Mouse (Mus musculus): ENCODE measurements around the gene Son. TPM values are rescaled to one million over a fixed set of nuclear protein-coding genes. Genes with fewer than 3 reads are reported as not detected.
A peak's percentile ranks its signal among the peaks of the same experiment; 100 is the strongest.
"Not testable (repeated sequence)": the region's sequence is repeated elsewhere in the genome, so short reads cannot be mapped to it uniquely, and the experiment has no call there.

Gene Son
- polyA plus RNA-seq, 1 experiment from 2014 or later = 111 TPM

DNA sequence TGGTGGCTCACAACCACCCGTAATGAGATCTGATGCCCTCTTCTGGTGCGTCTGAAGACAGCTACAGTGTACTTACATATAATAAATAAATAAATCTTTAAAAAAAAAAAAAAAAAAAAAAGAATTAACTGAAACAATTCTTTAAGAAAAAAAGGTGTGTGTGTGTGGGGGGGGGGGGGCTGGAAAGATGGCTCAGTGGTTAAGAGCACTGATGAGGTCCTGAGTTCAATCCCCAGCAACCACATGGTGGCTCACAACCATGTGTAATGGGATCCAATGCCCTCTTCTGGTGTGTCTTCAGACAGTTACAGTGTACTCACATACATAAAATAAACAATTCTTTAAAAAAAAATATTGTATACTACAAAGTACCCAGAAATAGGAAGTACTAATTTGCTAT lies 1.9 kb upstream of the Son start:
- H3K9me3 ChIP-seq; H3K27me3 ChIP-seq (ENCODE audit: poor library complexity, severe bottlenecking); H3K27ac ChIP-seq; DNase-seq (ENCODE audit: extremely low spot score, low spot score): not testable (repeated sequence)
- H3K4me1 ChIP-seq = peaks cover 29% of the 10 kb centered on the region
- 90% methylated on average over 1 of the region's 2 CpGs for WGBS
- H3K4me3 ChIP-seq = peak overlapping the region; percentile 87
- peaks cover 33% of the 10 kb centered on the region for H3K36me3 ChIP-seq (replicated peaks)

DNA sequence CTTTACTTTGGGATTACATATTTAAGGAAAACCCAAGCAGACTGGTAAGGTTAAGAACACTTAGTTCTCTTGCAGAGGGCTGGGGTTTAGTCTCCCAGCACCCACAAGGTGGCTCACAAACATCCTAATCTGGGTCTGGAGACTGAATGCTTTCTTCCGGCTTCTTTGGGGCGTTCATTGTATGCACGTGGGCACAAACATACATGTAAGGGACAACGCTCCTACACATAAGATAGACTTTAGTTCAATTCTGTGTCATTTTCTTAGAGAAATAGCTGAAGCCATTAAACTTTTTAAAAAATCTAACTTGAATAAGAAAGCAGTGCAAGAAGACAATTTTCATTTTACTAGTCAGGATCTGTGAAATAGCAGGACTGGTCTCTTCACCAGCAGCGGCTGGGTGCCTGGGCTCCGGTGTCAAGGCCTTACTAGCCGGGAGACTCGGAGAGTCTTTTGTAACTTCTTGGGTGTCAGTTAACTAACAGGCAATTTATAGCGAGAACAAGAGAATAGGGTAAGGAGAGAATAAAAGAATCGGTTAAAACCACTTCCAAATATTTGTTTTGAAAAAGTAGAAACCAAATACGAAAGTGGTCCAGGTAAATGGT lies 1.2 kb upstream of the Son start:
- Histone ChIP-seq H3K4me3 (peak overlapping the region; percentile 87), H3K36me3 (replicated peaks) (peaks cover 33% of the 10 kb centered on the region), H3K9me3 (no peaks in the 10 kb centered on the region), H3K27me3 (ENCODE audit: poor library complexity, severe bottlenecking) (no peaks in the 10 kb centered on the region), H3K27ac (peak overlapping the region; percentile 99), H3K4me1 (peaks cover 29% of the 10 kb centered on the region)
- WGBS = 2% methylated on average over 11 of the region's 11 CpGs
- no peak for DNase-seq (ENCODE audit: extremely low spot score, low spot score)

DNA sequence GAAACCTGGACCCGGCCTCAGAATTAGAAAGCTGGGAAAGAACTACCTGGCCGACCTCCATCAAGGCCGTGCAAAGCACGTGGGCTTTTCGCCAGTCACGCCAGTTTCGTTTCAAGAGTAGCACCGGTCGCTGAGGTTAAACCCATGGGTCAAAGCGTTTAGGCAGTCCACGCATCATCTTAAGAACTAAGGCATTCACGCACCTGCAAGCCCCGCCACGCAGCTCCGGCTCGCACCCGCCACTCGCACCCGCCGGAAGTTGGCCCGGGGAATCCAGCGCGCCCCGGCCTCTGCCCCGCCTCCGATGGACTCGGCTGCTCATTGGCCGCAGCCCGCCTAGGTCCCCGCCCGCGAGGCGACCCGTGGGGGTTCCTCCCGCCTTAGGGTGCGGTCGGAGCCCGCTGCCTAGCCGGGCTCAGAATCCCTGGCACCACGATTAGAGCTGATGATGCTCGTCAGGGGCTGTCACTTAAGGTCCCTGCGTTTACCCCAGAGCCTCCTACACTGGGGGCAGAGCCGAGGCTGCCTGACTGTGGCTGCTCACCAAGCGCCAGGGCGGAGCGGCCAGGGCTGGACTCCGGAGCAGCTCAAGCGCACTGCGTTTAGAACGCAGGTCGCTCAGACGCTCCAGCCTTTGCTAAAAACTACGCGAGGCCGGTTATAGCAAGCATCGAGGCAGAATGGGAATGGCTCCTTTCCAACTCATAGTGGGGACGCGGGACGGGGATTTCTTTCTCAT lies 456 bp upstream of the Son start, which contains the start of gene Gart:
Gene Gart, minus strand, starts transcription at position 272 of the 739 bp plus-strand sequence.
- under 1% methylated on average over 59 of the region's 59 CpGs for WGBS
- Histone ChIP-seq H3K27me3 (ENCODE audit: poor library complexity, severe bottlenecking) (no peaks in the 10 kb centered on the region), H3K36me3 (replicated peaks) (peaks cover 33% of the 10 kb centered on the region), H3K4me3 (peak within 1 kb of the TSS; percentile 87), H3K27ac (peak within 1 kb of the TSS; percentile 99), H3K9me3 (no peaks in the 10 kb centered on the region), H3K4me1 (peaks cover 29% of the 10 kb centered on the region)
- peak; percentile 90 for DNase-seq (ENCODE audit: extremely low spot score, low spot score)

DNA sequence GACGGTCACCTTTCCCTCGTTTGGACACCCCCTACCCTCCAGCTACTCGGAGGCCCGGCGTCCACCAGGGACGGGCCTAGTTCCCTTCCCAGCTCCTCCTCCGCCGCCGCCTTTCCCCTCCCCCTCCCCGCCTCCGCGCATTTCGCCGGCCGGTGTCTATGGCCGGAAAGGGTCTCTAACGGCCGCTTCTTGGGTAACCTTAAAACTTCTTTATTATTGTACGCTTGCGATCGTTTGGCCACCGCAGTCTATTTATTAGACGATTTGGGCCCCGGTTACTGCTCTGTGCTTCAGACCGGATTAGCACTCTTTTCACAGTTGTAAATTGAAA lies 879 bp downstream of the Son start:
- Histone ChIP-seq H3K36me3 (replicated peaks) (peaks cover 33% of the 10 kb centered on the region), H3K4me1 (peaks cover 33% of the 10 kb centered on the region), H3K27ac (peak overlapping the region; percentile 99), H3K27me3 (ENCODE audit: poor library complexity, severe bottlenecking) (no peaks in the 10 kb centered on the region), H3K4me3 (peak overlapping the region; percentile 87), H3K9me3 (no peaks in the 10 kb centered on the region)
- DNase-seq (ENCODE audit: extremely low spot score, low spot score) = peak; percentile 85
- WGBS = under 1% methylated on average over 23 of the region's 25 CpGs

DNA sequence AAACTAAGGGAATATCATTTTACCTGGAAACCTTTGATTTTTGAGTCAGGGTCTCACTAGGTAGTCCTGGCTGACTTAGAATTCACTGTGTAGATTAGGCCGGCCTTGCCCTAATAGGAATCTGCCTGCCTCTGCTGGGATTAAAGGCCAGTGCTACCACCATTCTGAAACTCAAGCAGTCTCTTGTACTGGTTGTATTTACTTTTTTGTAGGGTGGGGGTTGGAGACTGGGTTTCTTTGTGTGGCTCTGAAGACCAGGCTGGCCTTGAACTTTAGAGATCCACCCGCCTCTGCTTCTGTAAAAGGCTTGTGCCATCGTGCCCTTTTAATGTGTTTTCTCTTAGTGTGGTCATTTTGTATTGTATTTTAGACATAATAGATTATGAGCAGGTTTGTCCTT lies 1.9 kb downstream of the Son start:
- Histone ChIP-seq H3K4me3 (peak overlapping the region; percentile 87), H3K4me1 (peaks cover 33% of the 10 kb centered on the region), H3K36me3 (replicated peaks) (peaks cover 40% of the 10 kb centered on the region), H3K9me3 (no peaks in the 10 kb centered on the region), H3K27ac (no peak overlapping the region), H3K27me3 (ENCODE audit: poor library complexity, severe bottlenecking) (no peaks in the 10 kb centered on the region)
- WGBS = 77% methylated on average over 3 of the region's 3 CpGs
- no peak for DNase-seq (ENCODE audit: extremely low spot score, low spot score)

DNA sequence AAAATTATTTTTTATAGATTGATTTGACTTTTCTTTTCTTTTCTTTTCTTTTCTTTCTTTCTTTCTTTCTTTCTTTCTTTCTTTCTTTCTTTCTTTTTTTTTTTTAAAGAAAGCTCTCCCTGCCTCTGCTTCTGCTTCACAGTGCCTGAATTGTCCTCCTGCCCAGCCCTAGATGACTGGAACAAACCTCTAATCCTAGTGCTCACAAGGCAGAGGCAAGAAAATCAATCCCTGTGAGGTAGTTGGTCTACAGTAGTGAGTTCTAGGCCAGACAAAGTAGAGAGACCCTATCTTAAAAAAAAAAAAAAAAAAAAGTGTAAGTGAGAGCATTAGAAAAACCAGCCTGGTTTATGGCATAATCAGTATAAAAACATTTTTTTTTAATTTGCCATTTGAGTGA lies 2.5 kb downstream of the Son start:
- no peak overlapping the region; the same call in 1 of the 2 replicates for H3K4me3 ChIP-seq

DNA sequence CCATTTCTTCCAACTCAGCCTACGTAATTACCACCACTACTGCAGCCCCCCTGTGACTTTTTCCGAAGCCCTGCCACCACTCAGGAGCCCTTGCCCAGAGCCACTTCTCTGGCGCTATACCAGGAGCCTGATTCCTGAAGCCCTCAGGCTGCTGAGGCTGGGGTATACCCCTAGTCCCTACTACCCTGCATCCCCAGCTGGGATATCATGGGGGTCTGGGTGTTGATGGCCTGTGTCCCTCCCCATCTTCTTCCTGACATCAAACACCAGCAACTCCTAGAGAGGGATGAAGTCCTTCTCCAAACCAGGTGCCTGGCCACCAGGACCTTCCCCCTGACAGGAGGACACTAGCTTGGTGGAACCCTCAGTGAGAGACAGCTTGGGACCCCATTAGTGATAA lies 4.9 kb downstream of the Son start:
- H3K36me3 ChIP-seq (replicated peaks) = peaks cover 69% of the 10 kb centered on the region
- H3K27ac ChIP-seq = no peak overlapping the region
- H3K9me3 ChIP-seq = peaks cover 3% of the 10 kb centered on the region; the same call in 1 of the 2 replicates
- H3K27me3 ChIP-seq (ENCODE audit: poor library complexity, severe bottlenecking) = no peaks in the 10 kb centered on the region
- no peak for DNase-seq (ENCODE audit: extremely low spot score, low spot score)
- H3K4me1 ChIP-seq = peaks cover 16% of the 10 kb centered on the region
- 95% methylated on average over 3 of the region's 3 CpGs for WGBS
- H3K4me3 ChIP-seq = no peak overlapping the region

More for the DNA sequence above, 2.5 kb downstream of the Son start:
- H3K4me1 ChIP-seq = peaks cover 31% of the 10 kb centered on the region
- peaks cover 45% of the 10 kb centered on the region for H3K36me3 ChIP-seq (replicated peaks)
- H3K9me3 ChIP-seq = no peaks in the 10 kb centered on the region
- H3K27me3 ChIP-seq (ENCODE audit: poor library complexity, severe bottlenecking) = no peaks in the 10 kb centered on the region
- no peak overlapping the region for H3K27ac ChIP-seq
- no peak for DNase-seq (ENCODE audit: extremely low spot score, low spot score)

DNA sequence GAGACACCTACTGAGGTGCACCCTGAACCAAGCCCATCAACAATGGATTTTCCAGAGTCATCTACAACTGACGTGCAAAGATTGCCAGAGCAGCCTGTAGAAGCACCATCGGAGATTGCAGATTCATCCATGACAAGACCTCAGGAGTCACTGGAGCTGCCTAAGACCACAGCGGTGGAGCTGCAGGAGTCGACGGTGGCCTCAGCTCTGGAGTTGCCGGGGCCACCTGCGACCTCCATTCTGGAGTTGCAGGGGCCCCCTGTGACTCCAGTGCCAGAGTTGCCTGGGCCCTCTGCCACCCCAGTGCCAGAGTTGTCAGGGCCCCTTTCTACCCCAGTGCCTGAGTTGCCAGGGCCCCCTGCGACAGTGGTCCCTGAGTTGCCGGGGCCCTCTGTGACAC lies 8.0 kb downstream of the Son start:
- no peak for DNase-seq (ENCODE audit: extremely low spot score, low spot score)
- Histone ChIP-seq H3K4me1 (peaks cover 4% of the 10 kb centered on the region; the same call in 1 of the 2 replicates), H3K9me3 (peaks cover 21% of the 10 kb centered on the region; the same call in 1 of the 2 replicates), H3K36me3 (replicated peaks) (peaks cover 100% of the 10 kb centered on the region), H3K27me3 (ENCODE audit: poor library complexity, severe bottlenecking) (no peaks in the 10 kb centered on the region), H3K27ac (no peak overlapping the region), H3K4me3 (no peak overlapping the region)
- 95% methylated on average over 9 of the region's 9 CpGs for whole genome bisulfite sequencing

DNA sequence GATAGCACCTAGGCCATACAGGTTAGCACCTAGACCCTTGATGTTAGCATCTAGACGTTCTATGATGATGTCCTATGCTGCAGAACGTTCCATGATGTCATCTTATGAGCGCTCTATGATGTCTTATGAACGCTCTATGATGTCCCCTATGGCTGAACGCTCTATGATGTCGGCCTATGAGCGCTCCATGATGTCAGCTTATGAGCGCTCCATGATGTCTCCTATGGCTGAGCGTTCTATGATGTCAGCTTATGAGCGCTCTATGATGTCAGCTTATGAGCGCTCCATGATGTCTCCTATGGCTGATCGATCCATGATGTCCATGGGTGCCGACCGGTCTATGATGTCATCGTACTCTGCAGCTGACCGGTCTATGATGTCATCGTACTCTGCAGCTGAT lies 10.0 kb downstream of the Son start:
- Histone ChIP-seq H3K9me3 (peaks cover 21% of the 10 kb centered on the region; the same call in 1 of the 2 replicates), H3K36me3 (replicated peaks) (peaks cover 100% of the 10 kb centered on the region), H3K4me1 (0 out of 2 replicates have a peak, but pooled peaks cover under 1% of the 10 kb centered on the region), H3K4me3 (no peak overlapping the region), H3K27ac (no peak overlapping the region), H3K27me3 (ENCODE audit: poor library complexity, severe bottlenecking) (no peaks in the 10 kb centered on the region)
- DNase-seq (ENCODE audit: extremely low spot score, low spot score) = no peak
- 98% methylated on average over 17 of the region's 17 CpGs for WGBS

DNA sequence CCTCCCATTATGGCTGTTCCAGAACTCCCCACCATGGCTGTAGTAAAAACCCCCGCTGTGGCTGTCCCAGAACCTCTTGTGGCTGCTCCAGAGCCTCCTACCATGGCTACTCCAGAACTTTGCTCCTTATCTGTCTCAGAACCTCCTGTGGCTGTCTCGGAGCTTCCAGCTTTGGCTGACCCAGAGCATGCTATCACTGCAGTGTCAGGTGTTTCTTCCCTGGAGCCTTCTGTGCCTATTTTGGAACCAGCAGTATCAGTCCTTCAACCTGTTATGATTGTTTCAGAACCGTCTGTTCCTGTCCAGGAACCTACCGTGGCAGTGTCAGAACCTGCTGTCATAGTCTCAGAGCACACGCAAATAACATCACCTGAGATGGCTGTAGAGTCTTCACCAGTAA lies 11.2 kb downstream of the Son start:
- no peak for DNase-seq (ENCODE audit: extremely low spot score, low spot score)
- no peak overlapping the region for H3K4me3 ChIP-seq
- no peaks in the 10 kb centered on the region for H3K4me1 ChIP-seq
- 97% methylated on average over 5 of the region's 5 CpGs for WGBS
- no peaks in the 10 kb centered on the region for H3K27me3 ChIP-seq (ENCODE audit: poor library complexity, severe bottlenecking)
- peaks cover 100% of the 10 kb centered on the region for H3K36me3 ChIP-seq (replicated peaks)
- H3K27ac ChIP-seq = no peak overlapping the region
- peaks cover 21% of the 10 kb centered on the region; the same call in 1 of the 2 replicates for H3K9me3 ChIP-seq

DNA sequence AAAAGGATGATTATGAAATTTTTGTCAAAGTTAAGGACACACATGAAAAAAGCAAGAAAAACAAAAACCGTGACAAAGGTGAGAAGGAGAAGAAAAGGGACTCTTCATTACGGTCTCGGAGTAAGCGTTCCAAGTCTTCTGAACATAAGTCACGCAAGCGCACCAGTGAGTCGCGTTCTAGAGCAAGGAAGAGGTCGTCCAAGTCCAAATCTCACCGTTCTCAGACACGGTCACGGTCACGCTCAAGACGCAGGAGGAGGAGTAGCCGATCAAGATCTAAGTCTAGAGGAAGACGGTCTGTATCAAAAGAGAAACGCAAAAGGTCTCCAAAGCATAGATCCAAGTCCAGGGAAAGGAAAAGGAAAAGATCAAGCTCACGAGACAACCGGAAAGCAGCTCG lies 12.5 kb downstream of the Son start:
- 97% methylated on average over 20 of the region's 20 CpGs for WGBS
- DNase-seq (ENCODE audit: extremely low spot score, low spot score) = no peak
- H3K9me3 ChIP-seq = peaks cover 21% of the 10 kb centered on the region; the same call in 1 of the 2 replicates
- no peaks in the 10 kb centered on the region for H3K4me1 ChIP-seq
- no peak overlapping the region for H3K27ac ChIP-seq
- no peak overlapping the region for H3K4me3 ChIP-seq
- peaks cover 100% of the 10 kb centered on the region for H3K36me3 ChIP-seq (replicated peaks)
- H3K27me3 ChIP-seq (ENCODE audit: poor library complexity, severe bottlenecking) = no peaks in the 10 kb centered on the region

DNA sequence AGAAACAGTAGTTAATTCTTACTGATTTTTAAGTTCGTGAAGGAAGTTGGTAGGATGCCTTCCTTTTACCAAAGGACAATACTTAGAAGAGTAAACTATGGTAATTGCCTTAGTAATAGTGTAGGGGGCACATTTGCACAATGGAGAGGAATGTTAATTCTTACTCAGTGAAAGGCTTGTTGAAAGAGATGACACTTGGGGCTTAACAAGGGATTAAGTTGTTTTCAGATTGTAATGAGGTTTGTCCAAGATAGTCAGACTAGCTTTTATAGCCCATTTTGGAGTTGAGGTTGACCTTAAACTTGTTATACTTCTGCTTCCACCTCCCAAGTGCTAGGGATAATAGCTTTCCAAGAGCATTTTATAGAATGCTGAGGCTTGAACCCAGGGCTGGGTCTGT lies 14.1 kb downstream of the Son start:
- Histone ChIP-seq H3K27ac (no peak overlapping the region), H3K4me1 (no peaks in the 10 kb centered on the region), H3K36me3 (replicated peaks) (peaks cover 100% of the 10 kb centered on the region), H3K9me3 (peaks cover 18% of the 10 kb centered on the region; the same call in 1 of the 2 replicates), H3K4me3 (no peak overlapping the region), H3K27me3 (ENCODE audit: poor library complexity, severe bottlenecking) (no peaks in the 10 kb centered on the region)
- WGBS = 48% methylated on average over 1 of the region's 1 CpGs
- DNase-seq (ENCODE audit: extremely low spot score, low spot score) = no peak

DNA sequence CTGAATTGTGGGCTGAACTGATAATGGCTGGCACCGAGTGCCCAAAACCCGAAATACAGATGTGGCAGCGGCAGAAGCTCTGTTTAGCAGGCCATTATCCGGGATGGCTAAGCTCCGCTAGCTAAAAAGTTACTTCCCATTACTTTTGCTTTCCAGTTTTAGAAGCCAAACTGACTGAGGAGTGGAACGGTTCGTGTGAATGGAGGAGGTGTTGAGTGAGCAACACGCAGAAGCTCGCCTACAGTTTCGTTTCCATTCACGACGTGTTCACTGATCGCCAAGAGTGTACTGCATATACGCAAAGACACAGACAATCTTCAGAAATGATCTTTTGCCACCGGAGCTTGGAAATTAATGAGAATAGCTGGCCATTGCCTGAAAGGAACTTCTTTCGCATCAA lies 15.0 kb downstream of the Son start:
- no peaks in the 10 kb centered on the region for H3K4me1 ChIP-seq
- DNase-seq (ENCODE audit: extremely low spot score, low spot score) = no peak

More for the DNA sequence above, 15.0 kb downstream of the Son start:
- Histone ChIP-seq H3K4me3 (no peak overlapping the region), H3K27ac (no peak overlapping the region), H3K9me3 (peaks cover 18% of the 10 kb centered on the region; the same call in 1 of the 2 replicates), H3K27me3 (ENCODE audit: poor library complexity, severe bottlenecking) (no peaks in the 10 kb centered on the region), H3K36me3 (replicated peaks) (peaks cover 100% of the 10 kb centered on the region)
- WGBS = 96% methylated on average over 16 of the region's 16 CpGs

Data from forebrain, embryonic 10.5 days (tissue).